Mouse (Mus musculus): ENCODE results near the gene Pimreg.

Gene Pimreg

DNA sequence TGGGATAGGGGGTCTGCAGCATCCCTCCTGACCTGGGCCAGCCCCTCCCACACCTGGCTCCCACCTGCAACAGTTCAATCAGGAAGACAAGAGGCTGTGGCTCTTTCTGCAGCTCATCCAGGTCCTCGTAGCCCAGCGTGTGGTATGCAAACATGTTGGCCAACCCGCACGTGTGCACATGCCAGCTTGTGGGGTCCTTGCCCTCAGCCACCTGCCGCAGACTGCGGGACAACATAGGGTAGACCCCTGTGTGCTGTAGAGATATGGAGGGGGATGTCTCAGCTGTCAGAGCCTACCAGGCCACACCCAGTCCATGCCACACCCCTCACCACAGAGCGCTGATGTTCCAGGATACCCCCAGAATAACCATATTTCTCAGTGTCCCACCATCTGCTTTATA lies 10.5 kb upstream of the Pimreg start:
- DNase-seq: no peak

- no peak for DNase-seq
These were observed 9.7 kb upstream of the Pimreg start for GRCm38 (mm10) chr11:72032091-72032490.

DNA sequence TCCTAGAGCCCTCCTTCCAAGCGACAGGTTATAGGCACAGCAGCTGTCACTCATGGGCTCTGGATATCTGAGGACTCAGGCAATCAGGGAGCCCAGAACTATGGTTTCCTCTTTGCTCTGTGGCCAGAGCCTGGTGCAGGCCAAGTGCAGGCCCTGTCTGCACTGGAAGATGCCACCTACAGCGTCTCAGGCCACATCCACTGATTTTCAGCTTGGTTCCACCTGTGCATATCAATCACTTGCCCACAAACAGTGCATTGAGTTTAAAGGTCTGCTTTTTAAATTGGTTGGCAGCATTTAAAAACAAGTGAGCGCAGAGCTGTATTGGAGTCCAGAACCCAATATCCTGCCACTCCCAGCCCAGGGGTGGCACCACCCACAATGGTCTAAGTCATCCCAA lies 9.2 kb upstream of the Pimreg start:
- DNase-seq: no peak

DNA sequence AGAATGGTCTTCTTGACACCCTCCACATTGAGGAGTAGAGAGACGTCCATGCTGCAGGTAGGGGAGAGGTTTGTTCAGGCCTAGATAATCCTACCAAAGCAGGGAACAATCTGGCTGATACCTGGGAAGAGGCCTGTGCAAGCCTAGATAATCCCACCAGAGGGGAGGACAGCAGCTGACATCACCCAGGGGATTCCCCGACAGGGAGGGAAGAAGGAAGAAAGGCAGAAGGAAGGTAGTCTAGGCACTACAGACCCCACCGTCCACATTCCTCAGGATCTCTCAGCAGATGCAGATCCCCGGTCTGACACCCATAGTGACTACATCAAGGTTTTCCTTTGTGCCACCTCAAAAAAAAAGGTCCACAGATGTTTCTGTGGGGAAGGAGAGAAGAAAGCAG lies 4.4 kb upstream of the Pimreg start, which contains the start of gene Aipl1:
TSS of gene Aipl1 (minus strand) at position 101 of the 400 bp plus-strand sequence.
- DNase-seq: no peak

GRCm38 (mm10) chr11:72037996-72038395 lies 3.8 kb upstream of the Pimreg start:
- peak; percentile 75 for DNase-seq

DNA sequence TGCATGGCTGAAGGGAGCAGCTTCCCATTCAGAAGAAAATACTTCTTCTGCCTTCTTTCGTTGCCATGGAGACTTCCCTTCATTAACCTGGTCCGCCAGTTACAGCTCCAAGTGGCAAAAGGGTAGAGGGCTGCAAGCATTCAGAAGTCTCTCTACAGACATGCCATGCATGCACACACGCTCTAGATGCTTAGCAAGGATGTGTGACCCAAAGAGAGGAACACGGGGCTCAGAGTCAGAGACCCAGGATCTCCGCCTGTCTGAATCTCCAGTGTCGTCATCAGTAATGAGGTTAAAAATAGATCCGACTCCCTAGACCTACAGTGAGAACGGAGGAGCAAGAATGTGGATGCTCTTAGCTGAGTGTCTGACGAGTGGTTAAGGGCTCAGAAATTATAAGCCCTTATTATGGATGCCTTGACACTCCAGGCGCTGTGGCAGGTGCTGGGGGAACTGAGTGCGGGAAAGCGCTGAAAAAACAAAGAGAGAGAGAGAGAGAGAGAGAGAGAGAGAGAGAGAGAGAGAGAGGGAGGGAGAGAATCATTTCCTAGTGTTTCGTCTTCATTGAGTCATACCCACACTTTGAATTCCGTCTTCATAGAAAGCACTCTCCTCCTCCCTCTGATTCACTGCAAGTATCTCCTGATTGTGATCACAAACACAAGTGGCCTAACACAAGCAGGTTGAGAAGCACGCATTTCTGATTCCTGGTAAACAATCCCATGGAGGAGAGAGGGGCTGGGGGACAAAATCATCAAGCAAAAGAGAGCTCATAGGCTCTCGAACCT lies 2.0 kb upstream of the Pimreg start:
- DNase-seq: no peak

- peak; percentile 22 for DNase-seq
These were observed 503 bp upstream of the Pimreg start for GRCm38 (mm10) chr11:72041290-72041767.

GRCm38 (mm10) chr11:72042631-72043030 lies 799 bp downstream of the Pimreg start:
- no peak for DNase-seq

DNA sequence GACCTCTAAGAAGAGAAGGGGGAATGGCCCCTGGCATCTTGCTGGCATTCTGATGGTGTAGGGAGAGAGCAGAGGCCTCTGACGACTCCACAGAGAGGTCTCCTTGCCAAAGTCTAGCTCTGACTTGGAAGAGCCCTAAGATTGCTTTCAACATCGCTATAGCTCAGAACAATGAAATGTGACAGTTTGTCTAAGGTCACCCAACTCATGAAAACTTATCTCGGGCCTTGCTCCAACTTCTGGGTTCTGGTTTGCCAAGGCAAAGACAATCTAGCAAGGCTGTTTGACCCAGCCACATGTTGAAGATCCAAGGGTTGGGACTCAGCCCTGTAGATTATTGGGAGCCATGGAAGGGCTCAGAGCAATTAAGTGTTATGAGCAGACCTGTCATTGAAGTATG lies 2.4 kb downstream of the Pimreg start:
- no peak for DNase-seq

GRCm38 (mm10) chr11:72048730-72049129 lies 6.9 kb downstream of the Pimreg start:
- no peak for DNase-seq

DNA sequence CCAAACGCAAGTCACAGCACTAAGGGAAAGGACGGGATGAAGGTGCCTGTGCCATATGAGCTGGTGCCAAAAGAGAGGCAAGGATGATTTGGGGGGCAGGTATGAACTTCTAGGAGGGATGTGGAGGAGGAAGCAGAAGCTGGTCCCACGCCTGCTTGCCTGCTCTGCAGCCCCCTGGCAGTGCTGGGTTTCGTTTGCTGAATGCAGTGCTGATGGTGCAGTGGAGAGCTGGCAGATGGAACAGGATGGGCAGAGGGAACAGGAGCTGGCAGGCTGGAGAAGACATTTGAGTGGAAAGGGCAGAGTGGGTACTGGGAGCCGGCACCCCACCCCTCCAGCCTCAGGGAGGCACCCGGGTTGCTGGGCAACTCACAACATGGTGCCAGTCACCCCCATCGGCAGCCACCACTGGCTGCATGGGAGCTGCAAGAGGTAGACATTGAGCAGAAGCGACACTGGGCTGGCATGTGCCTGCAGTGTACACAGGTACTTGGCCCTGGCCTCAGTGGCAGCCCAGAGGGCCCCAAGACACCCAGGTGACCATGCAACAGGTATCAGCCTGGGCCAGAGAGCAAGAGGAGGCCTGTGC lies 7.4 kb downstream of the Pimreg start:
- DNase-seq: no peak

DNA sequence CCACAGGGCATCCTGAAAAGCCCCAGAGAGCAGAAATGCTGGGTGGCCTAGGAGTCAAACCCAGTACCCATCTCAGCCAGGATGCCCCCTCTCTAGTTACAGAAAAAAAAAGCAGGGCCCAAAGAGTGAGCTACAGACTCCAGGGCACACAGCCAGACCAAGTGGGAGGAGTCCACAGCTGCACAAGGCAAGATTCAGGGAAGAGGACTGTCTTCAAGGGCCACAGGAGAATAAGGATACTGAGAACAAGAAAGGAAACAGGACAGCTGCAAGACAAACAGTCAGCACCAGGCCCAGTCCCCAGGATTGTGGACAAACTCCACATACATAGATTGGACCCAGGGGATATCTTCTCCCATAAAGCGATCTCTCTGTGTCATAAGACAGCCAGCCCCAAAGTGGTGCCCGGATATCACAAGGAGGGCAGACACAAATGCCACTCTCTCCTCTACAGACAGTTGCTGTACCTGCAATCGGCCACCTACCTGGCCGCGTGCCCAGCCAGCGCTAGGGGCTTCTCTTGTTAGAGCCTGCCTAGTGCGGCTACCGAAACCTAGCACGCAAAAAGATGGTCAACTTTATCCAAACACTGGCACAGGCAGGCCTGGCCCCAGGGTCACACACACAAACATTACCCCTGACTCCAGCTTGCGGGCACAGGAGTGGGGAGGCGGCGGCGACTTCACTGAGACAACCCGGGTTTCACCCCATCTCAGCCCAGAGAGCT lies 8.5 kb downstream of the Pimreg start:
- DNase-seq: no peak

DNA sequence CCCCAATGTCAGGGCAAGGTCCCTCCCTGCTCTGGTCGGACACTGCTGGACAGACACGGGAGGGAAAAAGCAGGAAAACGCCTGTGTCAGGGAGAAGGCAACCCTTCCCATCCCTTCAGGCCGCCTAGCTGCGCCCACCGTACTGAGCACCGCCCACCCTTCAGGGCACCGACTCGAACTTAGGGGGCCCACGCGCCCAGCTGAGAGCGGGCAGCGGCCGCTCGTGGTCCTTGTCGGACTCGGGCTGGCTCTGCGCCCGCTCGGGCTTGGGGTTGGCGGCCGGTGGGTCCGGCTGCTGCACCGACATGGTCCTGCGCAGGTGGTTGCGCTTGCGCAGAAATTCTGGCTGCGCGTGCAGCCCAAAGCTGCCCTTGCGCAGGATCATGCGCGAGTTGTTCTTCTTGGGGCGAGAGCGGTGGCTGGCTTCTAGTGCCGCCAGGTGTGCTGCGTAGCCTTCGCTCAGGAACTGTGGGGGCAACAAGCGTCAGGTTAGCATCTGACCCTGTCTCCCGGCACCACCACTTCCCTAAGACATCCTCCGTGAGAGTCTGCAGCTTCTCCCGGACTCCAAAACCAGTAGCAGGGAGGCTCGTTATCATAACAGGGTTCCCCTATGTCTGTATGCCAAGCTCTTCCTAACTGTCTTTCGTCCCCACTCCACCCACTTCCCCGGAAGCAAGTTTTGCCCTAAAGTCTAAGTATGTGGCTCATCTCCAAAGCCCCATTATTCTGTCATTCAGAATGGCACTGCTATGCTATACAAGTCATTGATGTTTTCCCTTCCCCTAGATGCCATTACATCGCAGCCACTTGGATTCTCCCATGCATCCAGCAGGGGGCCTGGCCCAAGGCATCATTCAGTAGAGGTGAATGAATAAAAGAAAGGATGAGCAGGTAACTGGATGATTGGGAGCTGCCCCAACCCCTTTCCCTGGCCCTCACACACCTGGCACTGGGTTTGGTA lies 9.3 kb downstream of the Pimreg start:
- DNase-seq: no peak

DNA sequence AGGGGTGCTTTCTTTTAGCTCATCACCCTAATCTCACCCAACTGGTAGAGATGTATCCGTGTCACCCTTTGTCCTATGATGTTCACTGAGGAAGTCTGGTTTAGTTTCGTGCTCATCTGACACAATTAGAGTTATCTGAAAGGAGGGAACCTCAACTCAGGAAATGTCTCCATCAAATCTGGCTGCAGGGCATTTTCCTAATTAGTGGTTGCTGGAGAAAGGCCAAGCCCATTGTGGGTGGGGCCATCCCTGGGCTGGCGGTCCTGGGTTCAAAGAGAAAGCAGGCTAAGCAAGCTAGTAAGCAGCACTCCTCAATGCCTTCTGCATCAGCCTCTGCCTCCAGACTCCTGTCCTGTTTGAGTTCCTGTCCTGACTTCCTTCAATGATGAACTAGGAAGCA lies 10.4 kb downstream of the Pimreg start:
- DNase-seq: no peak

- DNase-seq: peak; percentile 76
These were observed 10.8 kb downstream of the Pimreg start for GRCm38 (mm10) chr11:72052636-72053035.

- DNase-seq: no peak
These were observed 13.3 kb downstream of the Pimreg start for GRCm38 (mm10) chr11:72055176-72055575.

GRCm38 (mm10) chr11:72057166-72057565 lies 15.3 kb downstream of the Pimreg start:
- no peak for DNase-seq

GRCm38 (mm10) chr11:72060416-72060815 lies 18.6 kb downstream of the Pimreg start:
- DNase-seq: no peak

GRCm38 (mm10) chr11:72061093-72061620 lies 19.3 kb downstream of the Pimreg start:
- no peak for DNase-seq

GRCm38 (mm10) chr11:72064414-72064813 lies 22.6 kb downstream of the Pimreg start:
- no peak for DNase-seq

- no peak for DNase-seq
These were observed 23.3 kb downstream of the Pimreg start for GRCm38 (mm10) chr11:72065103-72065502.

GRCm38 (mm10) chr11:72066330-72066729 lies 24.5 kb downstream of the Pimreg start:
- DNase-seq: peak; percentile 28
